Mouse (Mus musculus): ENCODE measurements around the gene Scn9a. TPM values are rescaled to one million over a fixed set of nuclear protein-coding genes. Genes with fewer than 3 reads are reported as not detected.

Gene Scn9a
- polyA plus RNA-seq, 1 experiment, result 0.44 TPM

GRCm38 (mm10) chr2:66580026-66580808 lies 54.5 kb downstream of the Scn9a start:
- no peak for TF ChIP-seq CTCF (IDR thresholded peaks at IDR 0.05; ENCODE audit: borderline replicate concordance, insufficient read depth, low read length)
- no peak for TF ChIP-seq POLR2A (IDR thresholded peaks at IDR 0.05; ENCODE audit: low read depth, low read length)
- Histone ChIP-seq H3K27ac (ENCODE audit: insufficient read depth, low read length) (no peak overlapping the region), H3K4me1 (ENCODE audit: control insufficient read depth, insufficient read depth, low read length) (no peaks in the 10 kb centered on the region), H3K4me3 (ENCODE audit: insufficient read depth, low read length) (no peak overlapping the region)

- no peak for TF ChIP-seq POLR2A (IDR thresholded peaks at IDR 0.05; ENCODE audit: low read depth, low read length)
- TF ChIP-seq CTCF (IDR thresholded peaks at IDR 0.05; ENCODE audit: borderline replicate concordance, insufficient read depth, low read length), result no peak
- Histone ChIP-seq H3K4me3 (ENCODE audit: insufficient read depth, low read length) (no peak overlapping the region), H3K27ac (ENCODE audit: insufficient read depth, low read length) (no peak overlapping the region), H3K4me1 (ENCODE audit: control insufficient read depth, insufficient read depth, low read length) (no peaks in the 10 kb centered on the region)
Measured at GRCm38 (mm10) chr2:66548254-66548653, 86.5 kb downstream of the Scn9a start.

- no peak for TF ChIP-seq POLR2A (IDR thresholded peaks at IDR 0.05; ENCODE audit: low read depth, low read length)
- no peak for TF ChIP-seq CTCF (IDR thresholded peaks at IDR 0.05; ENCODE audit: borderline replicate concordance, insufficient read depth, low read length)
- H3K27ac ChIP-seq (ENCODE audit: insufficient read depth, low read length), result no peak overlapping the region
- no peaks in the 10 kb centered on the region for H3K4me1 ChIP-seq (ENCODE audit: control insufficient read depth, insufficient read depth, low read length)
- no peak overlapping the region for H3K4me3 ChIP-seq (ENCODE audit: insufficient read depth, low read length)
Measured at GRCm38 (mm10) chr2:66519966-66520365, 114.8 kb downstream of the Scn9a start.

- H3K4me3 ChIP-seq (ENCODE audit: insufficient read depth, low read length), result no peak overlapping the region
Measured at GRCm38 (mm10) chr2:66511424-66511823, 123.3 kb downstream of the Scn9a start.

GRCm38 (mm10) chr2:66508032-66508431 lies 126.7 kb downstream of the Scn9a start:
- TF ChIP-seq CTCF (IDR thresholded peaks at IDR 0.05; ENCODE audit: borderline replicate concordance, insufficient read depth, low read length) (no peak), POLR2A (IDR thresholded peaks at IDR 0.05; ENCODE audit: low read depth, low read length) (no peak)
- Histone ChIP-seq H3K4me3 (ENCODE audit: insufficient read depth, low read length) (no peak overlapping the region), H3K4me1 (ENCODE audit: control insufficient read depth, insufficient read depth, low read length) (peaks cover 4% of the 10 kb centered on the region), H3K27ac (ENCODE audit: insufficient read depth, low read length) (no peak overlapping the region)

More at GRCm38 (mm10) chr2:66511424-66511823, 123.3 kb downstream of the Scn9a start:
- Histone ChIP-seq H3K4me1 (ENCODE audit: control insufficient read depth, insufficient read depth, low read length) (peaks cover 4% of the 10 kb centered on the region), H3K27ac (ENCODE audit: insufficient read depth, low read length) (no peak overlapping the region)
- no peak for TF ChIP-seq CTCF (IDR thresholded peaks at IDR 0.05; ENCODE audit: borderline replicate concordance, insufficient read depth, low read length)
- TF ChIP-seq POLR2A (IDR thresholded peaks at IDR 0.05; ENCODE audit: low read depth, low read length), result no peak

GRCm38 (mm10) chr2:66507616-66508015 lies 127.1 kb downstream of the Scn9a start:
- H3K4me1 ChIP-seq (ENCODE audit: control insufficient read depth, insufficient read depth, low read length), result peaks cover 4% of the 10 kb centered on the region
- TF ChIP-seq POLR2A (IDR thresholded peaks at IDR 0.05; ENCODE audit: low read depth, low read length) (no peak), CTCF (IDR thresholded peaks at IDR 0.05; ENCODE audit: borderline replicate concordance, insufficient read depth, low read length) (no peak)
- no peak overlapping the region for H3K27ac ChIP-seq (ENCODE audit: insufficient read depth, low read length)
- no peak overlapping the region for H3K4me3 ChIP-seq (ENCODE audit: insufficient read depth, low read length)

GRCm38 (mm10) chr2:66502158-66502557 lies 132.6 kb downstream of the Scn9a start:
- Histone ChIP-seq H3K27ac (ENCODE audit: insufficient read depth, low read length) (no peak overlapping the region), H3K4me1 (ENCODE audit: control insufficient read depth, insufficient read depth, low read length) (no peaks in the 10 kb centered on the region), H3K4me3 (ENCODE audit: insufficient read depth, low read length) (no peak overlapping the region)
- no peak for TF ChIP-seq CTCF (IDR thresholded peaks at IDR 0.05; ENCODE audit: borderline replicate concordance, insufficient read depth, low read length)
- no peak for TF ChIP-seq POLR2A (IDR thresholded peaks at IDR 0.05; ENCODE audit: low read depth, low read length)

GRCm38 (mm10) chr2:66494556-66494955 lies 140.2 kb downstream of the Scn9a start:
- H3K4me1 ChIP-seq (ENCODE audit: control insufficient read depth, insufficient read depth, low read length), result no peaks in the 10 kb centered on the region
- no peak overlapping the region for H3K4me3 ChIP-seq (ENCODE audit: insufficient read depth, low read length)
- TF ChIP-seq POLR2A (IDR thresholded peaks at IDR 0.05; ENCODE audit: low read depth, low read length) (no peak), CTCF (IDR thresholded peaks at IDR 0.05; ENCODE audit: borderline replicate concordance, insufficient read depth, low read length) (no peak)
- H3K27ac ChIP-seq (ENCODE audit: insufficient read depth, low read length), result no peak overlapping the region

GRCm38 (mm10) chr2:66478395-66478794 lies 156.4 kb downstream of the Scn9a start:
- H3K4me3 ChIP-seq (ENCODE audit: insufficient read depth, low read length), result no peak overlapping the region
- H3K4me1 ChIP-seq (ENCODE audit: control insufficient read depth, insufficient read depth, low read length), result no peaks in the 10 kb centered on the region
- TF ChIP-seq POLR2A (IDR thresholded peaks at IDR 0.05; ENCODE audit: low read depth, low read length) (no peak), CTCF (IDR thresholded peaks at IDR 0.05; ENCODE audit: borderline replicate concordance, insufficient read depth, low read length) (no peak)
- no peak overlapping the region for H3K27ac ChIP-seq (ENCODE audit: insufficient read depth, low read length)

- Histone ChIP-seq H3K4me1 (ENCODE audit: control insufficient read depth, insufficient read depth, low read length) (no peaks in the 10 kb centered on the region), H3K27ac (ENCODE audit: insufficient read depth, low read length) (no peak overlapping the region), H3K4me3 (ENCODE audit: insufficient read depth, low read length) (no peak overlapping the region)
- TF ChIP-seq POLR2A (IDR thresholded peaks at IDR 0.05; ENCODE audit: low read depth, low read length), result no peak
- TF ChIP-seq CTCF (IDR thresholded peaks at IDR 0.05; ENCODE audit: borderline replicate concordance, insufficient read depth, low read length), result no peak
Measured at GRCm38 (mm10) chr2:66473181-66473822, 161.5 kb downstream of the Scn9a start.
